Mouse (Mus musculus): ENCODE data around the gene Clec9a. TPM values are rescaled to one million over a fixed set of nuclear protein-coding genes. Genes with fewer than 3 reads are reported as not detected.

Clec9a gene
- total and polyA plus RNA-seq, 3 experiments, result not detected

DNA sequence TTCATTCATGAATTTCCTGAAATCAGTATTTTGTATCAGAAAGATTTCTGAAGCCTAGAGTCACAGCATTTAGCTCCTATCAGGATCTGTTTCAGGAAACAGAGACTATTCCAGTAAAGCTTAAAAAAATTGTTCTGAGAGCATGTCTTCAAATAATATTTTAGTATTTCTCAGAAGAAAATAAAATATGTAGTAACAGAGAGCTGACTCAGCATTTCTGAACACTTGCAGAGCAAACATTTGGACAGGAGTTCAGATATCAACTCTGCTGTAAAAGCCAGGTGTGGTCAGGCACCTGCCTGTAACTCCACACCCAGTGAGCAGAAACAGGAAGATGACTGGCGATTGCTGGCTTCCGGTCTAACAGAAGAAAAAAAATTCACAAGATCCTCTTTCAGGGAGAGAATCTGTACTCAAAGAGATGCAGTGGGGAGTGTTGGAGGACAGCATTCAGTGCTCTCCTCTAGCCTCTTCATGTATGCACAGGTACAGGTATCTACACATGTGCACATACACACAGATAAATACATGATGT, 33.7 kb upstream of the Clec9a start:
- no peaks in the 10 kb centered on the region for H3K36me3 ChIP-seq (ENCODE audit: control insufficient read depth in 1 of 2, insufficient read depth in 2 of 2, low read length in 2 of 2)
- no peaks in the 10 kb centered on the region for H3K79me2 ChIP-seq (ENCODE audit: control insufficient read depth, insufficient read depth, low read length, poor library complexity)
- no peak overlapping the region for H3K27ac ChIP-seq (ENCODE audit: control insufficient read depth, low read depth, low read length)
- no peaks in the 10 kb centered on the region for H3K9me3 ChIP-seq (replicated peaks; ENCODE audit: insufficient read depth, low read length)
- H3K9ac ChIP-seq (ENCODE audit: control insufficient read depth, low read depth, low read length, poor library complexity, severe bottlenecking), result no peak overlapping the region
- no peak for DNase-seq (ENCODE audit: low read depth, low spot score)
- H3K4me1 ChIP-seq (ENCODE audit: control insufficient read depth in 1 of 2, insufficient read depth in 2 of 2, low read length in 2 of 2), result no peaks in the 10 kb centered on the region
- TF ChIP-seq SIN3A (IDR thresholded peaks at IDR 0.05; ENCODE audit: low read length), result no peak
- peak; percentile 89 for TF ChIP-seq MAFK (IDR thresholded peaks at IDR 0.05; ENCODE audit: borderline replicate concordance, low read depth, low read length)
- no peak overlapping the region for H3K4me3 ChIP-seq (ENCODE audit: control insufficient read depth in 1 of 2, insufficient read depth in 1 of 2, low read depth in 2 of 2, low read length in 2 of 2)
- peaks cover 0 to 3% of the 10 kb centered on the region in 2 experiments; a peak in 3 of 4 replicates for H3K27me3 ChIP-seq (ENCODE audit: control insufficient read depth in 1 of 2, insufficient read depth in 2 of 2, low read length in 2 of 2)

- Histone ChIP-seq H3K36me3 (ENCODE audit: control insufficient read depth in 1 of 2, insufficient read depth in 2 of 2, low read length in 2 of 2) (no peaks in the 10 kb centered on the region), H3K4me3 (ENCODE audit: control insufficient read depth in 1 of 2, insufficient read depth in 1 of 2, low read depth in 2 of 2, low read length in 2 of 2) (no peak overlapping the region), H3K9ac (ENCODE audit: control insufficient read depth, low read depth, low read length, poor library complexity, severe bottlenecking) (no peak overlapping the region), H3K9me3 (replicated peaks; ENCODE audit: insufficient read depth, low read length) (no peaks in the 10 kb centered on the region), H3K27ac (ENCODE audit: control insufficient read depth, low read depth, low read length) (no peak overlapping the region), H3K79me2 (ENCODE audit: control insufficient read depth, insufficient read depth, low read length, poor library complexity) (no peaks in the 10 kb centered on the region), H3K4me1 (ENCODE audit: control insufficient read depth in 1 of 2, insufficient read depth in 2 of 2, low read length in 2 of 2) (no peaks in the 10 kb centered on the region), H3K27me3 (ENCODE audit: control insufficient read depth in 1 of 2, insufficient read depth in 2 of 2, low read length in 2 of 2) (no peaks in the 10 kb centered on the region; a peak in 1 of 4 replicates)
- TF ChIP-seq MAZ (IDR thresholded peaks at IDR 0.05; ENCODE audit: low read depth, low read length) (no peak), GABPA (IDR thresholded peaks at IDR 0.05; ENCODE audit: low read depth, low read length) (no peak), USF1 (IDR thresholded peaks at IDR 0.05; ENCODE audit: low read depth, low read length) (no peak), POLR2AphosphoS5 (IDR thresholded peaks at IDR 0.05; ENCODE audit: borderline replicate concordance, low read depth, low read length) (no peak), CTCF (IDR thresholded peaks at IDR 0.05 in 2 of 3, conservative IDR thresholded peaks at IDR 0.05 in 1 of 3; ENCODE audit: control insufficient read depth in 1 of 3, insufficient read depth in 1 of 3, low read depth in 2 of 3, low read length in 3 of 3, poor library complexity in 1 of 3, severe bottlenecking in 1 of 3) (no peak), POLR2AphosphoS2 (IDR thresholded peaks at IDR 0.05; ENCODE audit: low read length) (no peak), ETS1 (IDR thresholded peaks at IDR 0.05; ENCODE audit: low read depth, low read length) (no peak), TAL1 (IDR thresholded peaks at IDR 0.05; ENCODE audit: low read length) (no peak), SMC3 (IDR thresholded peaks at IDR 0.05; ENCODE audit: low read depth, low read length) (no peak), RAD21 (IDR thresholded peaks at IDR 0.05; ENCODE audit: low read depth, low read length) (no peak), KAT2A (conservative IDR thresholded peaks at IDR 0.05; ENCODE audit: low read depth, low read length) (no peak), JUND (IDR thresholded peaks at IDR 0.05; ENCODE audit: low read depth, low read length) (no peak), ELF1 (IDR thresholded peaks at IDR 0.05; ENCODE audit: low read depth, low read length) (no peak), SIN3A (IDR thresholded peaks at IDR 0.05; ENCODE audit: low read length) (no peak)
- no peak for DNase-seq (ENCODE audit: low read depth, low spot score)
Observed at GRCm38 (mm10) chr6:129380454-129380853, 28.2 kb upstream of the Clec9a start.

DNA sequence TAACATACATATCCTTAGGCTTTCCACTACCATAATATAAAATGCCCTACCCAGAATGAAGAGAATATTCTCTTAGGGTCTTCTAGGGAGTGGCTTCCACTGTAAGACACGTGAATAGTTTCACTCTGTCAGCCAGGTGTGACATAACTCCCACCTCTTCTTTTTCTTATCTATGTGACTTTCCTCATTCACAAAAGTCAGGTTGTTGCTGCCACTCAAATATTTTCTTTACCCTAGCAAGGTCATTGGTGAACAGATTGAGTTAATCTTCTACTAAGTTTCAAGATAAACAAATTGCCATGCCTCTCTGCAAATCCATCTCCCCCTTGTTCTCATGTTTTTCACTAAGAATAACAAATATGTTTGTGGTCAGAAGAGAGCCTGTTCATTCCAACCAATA, 26.9 kb upstream of the Clec9a start:
- Histone ChIP-seq H3K9me3 (replicated peaks; ENCODE audit: insufficient read depth, low read length) (no peaks in the 10 kb centered on the region), H3K9ac (ENCODE audit: control insufficient read depth, low read depth, low read length, poor library complexity, severe bottlenecking) (no peak overlapping the region), H3K79me2 (ENCODE audit: control insufficient read depth, insufficient read depth, low read length, poor library complexity) (no peaks in the 10 kb centered on the region), H3K27ac (ENCODE audit: control insufficient read depth, low read depth, low read length) (no peak overlapping the region), H3K36me3 (ENCODE audit: control insufficient read depth in 1 of 2, insufficient read depth in 2 of 2, low read length in 2 of 2) (no peaks in the 10 kb centered on the region), H3K4me3 (ENCODE audit: control insufficient read depth in 1 of 2, insufficient read depth in 1 of 2, low read depth in 2 of 2, low read length in 2 of 2) (no peak overlapping the region), H3K27me3 (ENCODE audit: control insufficient read depth in 1 of 2, insufficient read depth in 2 of 2, low read length in 2 of 2) (no peaks in the 10 kb centered on the region; a peak in 1 of 4 replicates), H3K4me1 (ENCODE audit: control insufficient read depth in 1 of 2, insufficient read depth in 2 of 2, low read length in 2 of 2) (no peaks in the 10 kb centered on the region)
- TF ChIP-seq KAT2A (conservative IDR thresholded peaks at IDR 0.05; ENCODE audit: low read depth, low read length), result no peak
- no peak for TF ChIP-seq EP300 (IDR thresholded peaks at IDR 0.05; ENCODE audit: low read depth in 1 of 2, low read length in 2 of 2)
- no peak for TF ChIP-seq POLR2AphosphoS5 (IDR thresholded peaks at IDR 0.05; ENCODE audit: borderline replicate concordance, low read depth, low read length)
- no peak for DNase-seq (ENCODE audit: low read depth, low spot score)
